Mouse (Mus musculus) kidney, postnatal 0 days (tissue): ENCODE data around the gene Cbfa2t2. TPM values are rescaled to one million over a fixed set of nuclear protein-coding genes. Genes with fewer than 3 reads are reported as not detected.

ENCODE experiments used
- ATAC-seq: fragments of 200-750 bp; cut with Nextera tagmentation; replicated peaks from 2 replicates; pipeline ENCODE4 v1.8.0; 2017; ENCODE audit warnings: low read depth, moderate number of reproducible peaks, moderate TSS enrichment, moderate library complexity; ENCODE audit not compliant: low FRiP score
- DNase-seq: peaks from one replicate; pipeline ENCODE4 v3.0.0-alpha.2; 2016; ENCODE audit warnings: low spot score
- H3K27ac ChIP-seq: fragments of 300-500 bp; sonication (generic); 2 replicates; pipeline ENCODE4 v1.5.1; 2014; ENCODE audit warnings: mild to moderate bottlenecking
- H3K27me3 ChIP-seq: fragments of 300-500 bp; sonication (generic); 2 replicates; pipeline ENCODE4 v1.6.1; 2014; ENCODE audit warnings: low read length, mixed read lengths; ENCODE audit not compliant: insufficient read depth
- H3K36me3 ChIP-seq: fragments of 300-500 bp; sonication (generic); 2 replicates; pipeline ENCODE4 v1.6.1; 2014; ENCODE audit warnings: low read length, mixed read lengths; ENCODE audit not compliant: insufficient read depth
- H3K4me1 ChIP-seq: fragments of 300-500 bp; sonication (generic); replicated peaks from 2 replicates; pipeline ENCODE4 v1.6.1; 2014; ENCODE audit warnings: antibody characterized with exemption, low read length, mixed read lengths; ENCODE audit not compliant: insufficient read depth
- H3K4me2 ChIP-seq: fragments of 300-500 bp; sonication (generic); 2 replicates; pipeline ENCODE4 v1.6.1; 2014; ENCODE audit warnings: mild to moderate bottlenecking, low read length, moderate library complexity, mixed read lengths
- H3K4me3 ChIP-seq: fragments of 300-500 bp; sonication (generic); replicated peaks from 2 replicates; pipeline ENCODE4 v1.5.1; 2014; ENCODE audit warnings: low read depth, low read length
- H3K9ac ChIP-seq: fragments of 300-500 bp; sonication (generic); 2 replicates; pipeline ENCODE4 v1.6.1; 2014; ENCODE audit warnings: low read depth, low read length
- H3K9me3 ChIP-seq: fragments of 300-500 bp; sonication (generic); replicated peaks from 2 replicates; pipeline ENCODE4 v1.6.1; 2016; ENCODE audit warnings: low read length, inconsistent platforms, mixed read lengths
- CTCF ChIP-seq: IDR thresholded peaks from 2 replicates; pipeline ENCODE4 v1.5.1; 2016; ENCODE audit warnings: antibody characterized with exemption, low read depth, mild to moderate bottlenecking, moderate library complexity
- WGBS: fragments of 180-500 bp; shearing (Covaris S2); extraction: QIAGEN DNeasy Blood & Tissue Kit; methylation state at CpG from one replicate; pipeline ENCODE4 v1.1.7; 2014; 5-methylcytosine and 5-hydroxymethylcytosine counted together
- polyA plus RNA-seq: library from polyadenylated mRNA; unstranded; fragments of >200 nt; fragmentation: Nextera tagmentation; extraction: Ambion mirVana; gene quantifications from 2 replicates; pipeline ENCODE4 v1.2.1, GENCODE M21; 2015

Gene Cbfa2t2
- polyA plus RNA-seq, 1 experiment from 2014 or later, result 23.6 TPM

DNA sequence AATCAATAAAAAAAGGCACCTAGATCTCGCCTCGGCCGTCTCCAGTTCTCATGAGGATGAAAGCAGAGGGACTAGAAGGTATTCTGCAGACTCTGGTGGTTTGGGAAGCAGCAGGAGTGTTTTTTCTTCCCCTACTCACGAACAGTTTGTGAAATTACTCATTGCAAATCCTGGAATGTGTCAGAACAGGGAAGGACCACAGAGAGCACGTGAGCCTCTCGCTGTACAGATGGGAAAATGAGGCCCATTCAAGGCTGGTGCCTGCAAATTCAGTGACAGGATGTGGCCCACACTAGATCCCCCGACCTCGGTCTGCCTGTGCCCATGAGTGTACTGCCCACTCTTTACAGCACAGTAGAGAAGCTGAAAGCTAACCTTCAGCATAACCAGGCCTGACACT lies 135.7 kb downstream of the Cbfa2t2 start:
- ATAC-seq (no peak), DNase-seq (no peak)
- WGBS, result 74% methylated on average over 8 of the region's 8 CpGs
- Histone ChIP-seq H3K27me3 (no peaks in the 10 kb centered on the region), H3K9me3 (no peaks in the 10 kb centered on the region), H3K9ac (no peak overlapping the region), H3K4me3 (no peak overlapping the region), H3K4me2 (no peak overlapping the region), H3K36me3 (no peaks in the 10 kb centered on the region), H3K4me1 (peaks cover 17% of the 10 kb centered on the region), H3K27ac (no peak overlapping the region)
- no peak for TF ChIP-seq CTCF

DNA sequence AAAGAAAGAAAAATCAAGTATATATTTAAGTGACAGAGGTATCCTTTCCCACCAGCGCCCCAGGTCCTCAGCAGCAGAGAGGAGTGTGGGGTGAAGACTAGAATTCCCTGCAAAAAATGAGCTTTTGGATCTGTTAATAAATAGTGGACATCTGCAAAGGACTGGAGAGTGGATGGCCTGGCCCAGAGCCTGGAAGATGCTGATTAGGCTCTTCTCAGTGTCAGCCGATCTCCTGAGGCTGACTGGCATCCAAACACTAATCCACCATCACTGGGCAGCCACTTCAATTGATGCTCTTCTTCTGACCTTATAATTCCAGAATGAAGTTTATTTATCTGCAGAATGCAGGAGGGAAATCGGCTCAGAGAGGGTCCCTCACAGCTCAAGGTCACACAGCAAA lies 136.7 kb downstream of the Cbfa2t2 start:
- Histone ChIP-seq H3K9ac (no peak overlapping the region), H3K4me3 (no peak overlapping the region), H3K9me3 (no peaks in the 10 kb centered on the region), H3K36me3 (no peaks in the 10 kb centered on the region), H3K27me3 (no peaks in the 10 kb centered on the region), H3K27ac (no peak overlapping the region), H3K4me1 (peaks cover 12% of the 10 kb centered on the region), H3K4me2 (no peak overlapping the region)
- no peak for DNase-seq
- no peak for ATAC-seq
- TF ChIP-seq CTCF, result no peak
- WGBS, result 84% methylated on average over 3 of the region's 3 CpGs

DNA sequence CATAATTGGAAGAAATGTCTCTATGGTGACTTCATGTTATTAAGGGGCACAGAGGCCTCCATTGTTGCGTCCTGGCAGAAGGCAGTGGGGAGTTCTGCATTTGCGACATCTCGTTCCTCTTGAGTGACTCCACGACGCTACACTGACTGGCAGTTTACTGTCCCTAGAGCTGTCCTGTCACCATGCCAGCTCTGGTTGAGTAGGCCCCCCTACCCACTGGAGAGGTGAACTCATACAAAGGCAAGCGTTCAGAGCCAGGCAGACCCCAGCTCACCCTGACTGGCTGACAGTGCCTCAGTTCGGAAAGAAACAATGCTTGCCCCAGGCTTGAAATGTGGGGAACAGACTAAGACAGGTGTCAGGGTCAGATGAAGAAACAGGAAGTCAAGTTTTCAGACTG lies 138.0 kb downstream of the Cbfa2t2 start:
- TF ChIP-seq CTCF, result no peak
- peaks cover under 1% of the 10 kb centered on the region; the same call in 1 of the 2 replicates for H3K4me1 ChIP-seq
- no peaks in the 10 kb centered on the region for H3K9me3 ChIP-seq
- no peak overlapping the region for H3K4me3 ChIP-seq
- DNase-seq (no peak), ATAC-seq (no peak)
- 47% methylated on average over 7 of the region's 7 CpGs for WGBS
- H3K27ac ChIP-seq, result no peak overlapping the region
- no peak overlapping the region for H3K4me2 ChIP-seq
- H3K9ac ChIP-seq, result no peak overlapping the region
- no peaks in the 10 kb centered on the region for H3K36me3 ChIP-seq
- H3K27me3 ChIP-seq, result no peaks in the 10 kb centered on the region

DNA sequence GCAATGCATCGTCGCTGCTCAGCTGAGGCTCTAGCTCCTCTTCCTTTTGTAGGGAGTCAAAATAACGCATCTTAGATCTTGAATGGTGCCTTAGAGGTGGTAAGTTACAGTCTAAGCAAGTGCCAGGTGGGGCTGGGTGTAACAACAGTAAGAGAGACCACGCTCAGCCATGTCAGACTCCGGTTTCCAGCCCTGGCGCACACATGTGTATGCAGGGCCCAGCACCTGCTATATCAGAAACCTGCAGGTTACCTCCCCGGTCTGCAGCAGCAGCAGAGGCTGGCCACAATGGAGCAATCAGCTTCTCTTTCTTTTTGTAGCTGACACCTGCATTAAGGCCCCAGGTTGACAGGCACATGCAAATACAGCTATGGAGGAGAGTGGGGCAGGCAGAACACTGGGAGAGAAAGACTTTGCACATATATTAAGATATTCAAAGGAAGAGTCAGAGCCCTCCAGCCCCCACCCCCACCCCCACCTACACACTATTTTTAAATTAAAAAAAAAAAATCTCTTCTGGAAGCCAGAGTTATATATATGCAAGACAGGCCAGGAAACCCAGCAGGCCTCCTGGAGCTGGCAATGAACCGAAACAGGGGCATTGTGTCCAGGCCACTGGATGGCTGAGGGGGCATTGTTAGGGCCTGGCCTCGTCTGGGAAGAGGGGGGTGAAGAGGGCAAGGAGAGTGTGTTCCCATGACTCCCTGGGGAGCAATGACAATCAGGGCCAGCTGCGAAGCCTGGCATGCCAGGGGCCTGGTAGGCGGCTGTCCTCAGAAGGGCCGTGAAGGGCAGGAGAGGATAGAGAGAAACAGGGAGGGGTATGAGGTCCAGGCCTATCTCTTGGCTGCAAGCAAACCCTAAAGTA lies 140.8 kb downstream of the Cbfa2t2 start:
- Histone ChIP-seq H3K4me1 (no peaks in the 10 kb centered on the region; the same call in 1 of the 2 replicates), H3K9me3 (no peaks in the 10 kb centered on the region), H3K4me3 (no peak overlapping the region), H3K27ac (no peak overlapping the region), H3K4me2 (no peak overlapping the region), H3K9ac (no peak overlapping the region), H3K27me3 (no peaks in the 10 kb centered on the region), H3K36me3 (no peaks in the 10 kb centered on the region)
- no peak for DNase-seq
- no peak for ATAC-seq
- TF ChIP-seq CTCF, result no peak
- 51% methylated on average over 12 of the region's 12 CpGs for WGBS

DNA sequence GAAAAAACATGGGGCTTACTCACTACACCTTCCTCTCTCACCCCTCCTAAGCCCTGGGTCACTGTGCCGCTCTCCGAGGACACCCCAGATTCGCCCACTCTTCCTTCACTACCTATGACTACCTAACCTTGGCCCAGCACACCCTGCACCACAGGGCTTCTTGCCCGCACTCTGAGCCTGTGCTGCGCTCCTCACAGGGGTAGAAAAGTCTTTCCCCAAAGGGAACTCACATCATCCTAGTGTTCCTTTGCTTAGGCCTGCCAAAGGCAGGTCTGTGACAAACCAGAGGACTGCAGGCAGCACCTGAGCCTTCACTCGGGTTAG lies 141.4 kb downstream of the Cbfa2t2 start:
- ATAC-seq (no peak), DNase-seq (no peak)
- Histone ChIP-seq H3K27me3 (no peaks in the 10 kb centered on the region), H3K27ac (no peak overlapping the region), H3K9ac (no peak overlapping the region), H3K36me3 (no peaks in the 10 kb centered on the region), H3K4me1 (no peaks in the 10 kb centered on the region; the same call in 1 of the 2 replicates), H3K9me3 (no peaks in the 10 kb centered on the region), H3K4me3 (no peak overlapping the region), H3K4me2 (no peak overlapping the region)
- TF ChIP-seq CTCF, result no peak
- WGBS, result 90% methylated on average over 6 of the region's 6 CpGs

DNA sequence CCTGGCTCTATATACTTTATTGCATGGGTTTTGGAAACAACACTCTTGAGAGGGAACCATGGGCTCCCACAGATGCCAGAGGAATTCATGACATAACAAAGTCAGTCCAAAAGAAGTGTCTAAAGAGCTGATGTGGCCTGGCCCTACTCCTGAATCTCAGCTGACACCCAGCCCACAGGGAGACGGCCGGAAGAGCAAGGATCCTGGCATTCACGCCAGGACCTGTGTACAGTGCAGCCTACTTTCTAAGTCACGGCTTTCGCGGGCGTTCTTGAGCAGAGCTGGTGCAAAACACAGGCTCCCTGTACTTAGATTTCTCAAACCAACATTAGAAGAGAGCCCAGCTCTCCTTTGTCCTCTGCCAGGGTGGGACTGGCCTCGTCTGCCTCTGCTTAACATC lies 144.3 kb downstream of the Cbfa2t2 start:
- H3K4me1 ChIP-seq, result no peaks in the 10 kb centered on the region; the same call in 1 of the 2 replicates
- 79% methylated on average over 8 of the region's 8 CpGs for WGBS
- H3K4me2 ChIP-seq, result no peak overlapping the region
- ATAC-seq (no peak), DNase-seq (no peak)
- H3K9ac ChIP-seq, result no peak overlapping the region
- H3K36me3 ChIP-seq, result no peaks in the 10 kb centered on the region
- no peak for TF ChIP-seq CTCF
- H3K27me3 ChIP-seq, result no peaks in the 10 kb centered on the region
- H3K27ac ChIP-seq, result no peak overlapping the region
- no peak overlapping the region for H3K4me3 ChIP-seq
- no peaks in the 10 kb centered on the region for H3K9me3 ChIP-seq
